Mouse (Mus musculus) liver, embryonic 11.5 days (tissue): ENCODE measurements around the gene Ssh3. TPM values are rescaled to one million over a fixed set of nuclear protein-coding genes. Genes with fewer than 3 reads are reported as not detected.
A peak's percentile ranks its signal among the peaks of the same experiment; 100 is the strongest.

Experiments used
- ATAC-seq: fragments of 200-750 bp; cut with Nextera tagmentation; replicated peaks from 2 replicates; pipeline ENCODE4 v1.8.0; 2017; ENCODE audit warnings: moderate number of reproducible peaks, mild to moderate bottlenecking, moderate TSS enrichment, moderate library complexity; ENCODE audit not compliant: low FRiP score
- DNase-seq: peaks from one replicate; pipeline ENCODE4 v3.0.0-alpha.2; 2017; ENCODE audit warnings: low spot score
- H3K27ac ChIP-seq: fragments of 300-500 bp; sonication (generic); 2 replicates; pipeline ENCODE4 v1.5.1; 2014; ENCODE audit warnings: mild to moderate bottlenecking, low read depth, low read length, control low read depth
- H3K27me3 ChIP-seq: fragments of 300-500 bp; sonication (generic); replicated peaks from 2 replicates; pipeline ENCODE4 v1.6.1; 2014; ENCODE audit warnings: low read length, mixed read lengths; ENCODE audit not compliant: control insufficient read depth, insufficient read depth
- H3K36me3 ChIP-seq: fragments of 300-500 bp; sonication (generic); 2 replicates; pipeline ENCODE4 v1.6.1; 2014; ENCODE audit warnings: mild to moderate bottlenecking, low read length, moderate library complexity, mixed read lengths; ENCODE audit not compliant: control insufficient read depth, insufficient read depth
- H3K4me1 ChIP-seq: fragments of 300-500 bp; sonication (generic); replicated peaks from 2 replicates; pipeline ENCODE4 v1.6.1; 2014; ENCODE audit warnings: low read length, mixed read lengths; ENCODE audit not compliant: control insufficient read depth, insufficient read depth
- H3K4me2 ChIP-seq: fragments of 300-500 bp; sonication (generic); 2 replicates; pipeline ENCODE4 v1.6.1; 2014; ENCODE audit warnings: mild to moderate bottlenecking, control low read depth, moderate library complexity
- H3K4me3 ChIP-seq: fragments of 300-500 bp; sonication (generic); 2 replicates; pipeline ENCODE4 v1.5.1; 2014; ENCODE audit warnings: low read depth, low read length, control low read depth
- H3K9ac ChIP-seq: fragments of 300-500 bp; sonication (generic); 2 replicates; pipeline ENCODE4 v1.6.1; 2014; ENCODE audit warnings: low read depth, low read length, control low read depth
- H3K9me3 ChIP-seq: fragments of 300-500 bp; sonication (generic); 2 replicates; pipeline ENCODE4 v1.6.1; 2016; ENCODE audit warnings: low read length, inconsistent platforms, mixed read lengths; ENCODE audit not compliant: control insufficient read depth
- WGBS: fragments of 180-500 bp; shearing (Covaris S2); extraction: QIAGEN DNeasy Blood & Tissue Kit; methylation state at CpG from one replicate; pipeline ENCODE4 v1.1.7; 2014; 5-methylcytosine and 5-hydroxymethylcytosine counted together
- polyA plus RNA-seq: library from polyadenylated mRNA; unstranded; fragments of >200 nt; fragmentation: Nextera tagmentation; extraction: Ambion mirVana; gene quantifications from 2 replicates; pipeline ENCODE4 v1.2.1, GENCODE M21; 2014

Gene Ssh3
- polyA plus RNA-seq, 1 experiment from 2014 or later, result 3.3 TPM

DNA sequence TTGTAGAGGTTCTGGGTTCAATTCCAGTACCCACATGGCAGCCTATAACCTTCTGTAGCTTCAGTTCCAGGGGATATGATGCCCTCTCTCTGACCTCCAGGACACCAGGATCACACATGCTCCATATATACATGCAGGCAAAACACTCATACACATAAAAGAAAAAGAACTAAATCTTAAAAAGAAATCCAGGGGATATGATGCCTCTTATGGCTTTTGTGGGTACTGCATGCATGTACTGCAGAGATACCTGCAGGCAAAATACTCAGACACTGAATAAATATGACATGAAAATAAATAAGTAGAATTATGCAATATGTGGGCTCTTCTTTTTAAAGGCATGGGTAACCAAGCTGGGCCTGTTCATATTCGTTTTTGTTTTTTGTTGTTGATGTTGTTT, 22.0 kb downstream of the Ssh3 start:
- 29% methylated on average over 1 of the region's 1 CpGs for WGBS

DNA sequence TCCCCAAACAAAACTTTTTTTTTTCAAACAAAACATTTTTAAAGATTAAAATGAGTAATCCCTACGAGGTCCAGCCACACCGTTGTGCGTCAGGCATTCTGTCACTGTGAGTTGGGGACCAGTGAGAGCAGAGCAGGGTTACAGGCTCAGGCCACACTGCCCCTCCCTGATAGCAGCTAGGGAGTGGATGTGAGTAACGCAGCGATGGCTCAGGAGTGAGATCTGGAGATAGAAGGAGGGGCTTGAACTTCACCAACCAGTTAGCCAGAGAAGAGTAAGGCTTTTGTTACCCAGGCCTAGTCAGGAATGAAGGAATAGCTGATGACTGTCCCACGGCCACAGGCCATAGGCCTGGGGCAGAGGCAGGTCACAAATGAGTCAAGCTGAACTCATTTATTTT, 24.2 kb downstream of the Ssh3 start:
- Histone ChIP-seq H3K4me2 (no peak overlapping the region), H3K9me3 (no peaks in the 10 kb centered on the region), H3K27ac (no peak overlapping the region), H3K9ac (no peak overlapping the region), H3K27me3 (no peaks in the 10 kb centered on the region), H3K4me3 (no peak overlapping the region), H3K4me1 (no peaks in the 10 kb centered on the region), H3K36me3 (no peaks in the 10 kb centered on the region)
- ATAC-seq, result no peak
- DNase-seq, result no peak
- WGBS, result 77% methylated on average over 6 of the region's 6 CpGs

More for the DNA sequence above, 22.0 kb downstream of the Ssh3 start:
- H3K4me3 ChIP-seq, result no peak overlapping the region
- H3K27me3 ChIP-seq, result no peaks in the 10 kb centered on the region
- no peak for DNase-seq
- H3K9me3 ChIP-seq, result no peaks in the 10 kb centered on the region
- no peaks in the 10 kb centered on the region for H3K36me3 ChIP-seq
- H3K27ac ChIP-seq, result no peak overlapping the region
- no peak overlapping the region for H3K4me2 ChIP-seq
- H3K4me1 ChIP-seq, result no peaks in the 10 kb centered on the region
- H3K9ac ChIP-seq, result no peak overlapping the region
- ATAC-seq, result no peak

DNA sequence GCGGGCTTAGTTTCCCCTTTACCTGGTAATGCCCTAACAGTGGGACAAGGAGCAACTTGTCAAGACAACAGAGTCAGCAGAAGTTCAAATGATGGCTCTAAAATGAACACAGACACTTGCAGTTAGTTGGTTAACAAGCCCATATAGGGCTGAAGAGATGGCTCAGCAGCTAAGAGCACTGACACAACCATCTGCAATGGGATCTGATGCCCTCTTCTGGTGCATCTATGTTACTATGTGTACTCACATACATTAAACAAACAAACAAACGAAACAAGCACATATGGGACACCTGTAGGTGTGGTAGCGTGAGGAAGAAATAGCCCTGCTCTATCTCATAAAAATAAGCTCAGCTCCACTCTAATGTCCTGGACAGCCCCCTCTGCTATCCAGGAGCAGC, 26.6 kb downstream of the Ssh3 start:
- Histone ChIP-seq H3K27ac (no peak overlapping the region), H3K9ac (no peak overlapping the region), H3K27me3 (no peaks in the 10 kb centered on the region), H3K4me2 (no peak overlapping the region), H3K4me3 (no peak overlapping the region), H3K9me3 (no peaks in the 10 kb centered on the region), H3K4me1 (no peaks in the 10 kb centered on the region), H3K36me3 (no peaks in the 10 kb centered on the region)
- no peak for ATAC-seq
- no peak for DNase-seq
- WGBS, result 63% methylated on average over 3 of the region's 3 CpGs

DNA sequence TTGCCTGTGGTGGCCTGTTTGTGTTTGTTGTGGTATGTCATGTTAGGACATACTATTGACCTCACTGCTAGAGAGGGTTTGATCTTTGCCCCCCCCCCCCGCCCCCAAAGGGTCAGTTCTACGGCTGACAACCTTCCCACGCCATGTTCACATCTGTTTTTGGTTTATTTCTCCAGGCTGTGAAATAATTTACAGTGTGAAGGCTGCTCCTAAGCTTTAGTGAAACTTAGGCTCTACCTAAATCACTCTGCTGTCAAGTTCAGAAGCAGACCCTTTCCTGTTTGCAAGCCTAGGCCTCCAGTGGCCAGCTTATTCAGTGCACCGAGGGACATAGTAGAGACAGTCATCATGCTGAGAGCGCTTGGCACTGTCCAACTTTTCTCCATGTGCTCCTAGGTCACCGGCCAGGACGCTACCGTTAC, 28.7 kb downstream of the Ssh3 start:
- Histone ChIP-seq H3K36me3 (no peaks in the 10 kb centered on the region), H3K4me2 (no peak overlapping the region), H3K4me1 (no peaks in the 10 kb centered on the region), H3K27ac (no peak overlapping the region), H3K9ac (no peak overlapping the region), H3K9me3 (no peaks in the 10 kb centered on the region), H3K4me3 (no peak overlapping the region), H3K27me3 (no peaks in the 10 kb centered on the region)
- 53% methylated on average over 8 of the region's 8 CpGs for WGBS
- DNase-seq (no peak), ATAC-seq (no peak)

DNA sequence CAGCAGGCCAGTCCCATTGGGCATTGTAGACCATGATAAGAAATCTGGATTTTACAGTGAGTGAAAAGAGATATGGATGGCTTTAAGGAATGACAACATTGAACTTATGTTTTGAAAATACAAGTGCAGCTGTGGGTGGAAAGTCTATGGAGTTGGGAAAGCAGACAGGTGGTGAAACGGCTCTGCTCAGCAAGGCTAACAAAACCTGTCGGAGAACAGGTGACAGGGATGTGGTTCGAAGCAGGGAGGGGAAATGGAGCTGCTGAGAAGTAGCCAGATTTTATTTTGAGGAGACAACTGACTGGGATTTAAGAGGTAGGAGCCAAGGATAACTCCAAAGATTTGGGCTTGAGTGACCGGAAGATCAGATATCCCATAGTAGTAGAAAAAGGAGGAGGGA, 34.4 kb downstream of the Ssh3 start:
- Histone ChIP-seq H3K9ac (no peak overlapping the region), H3K4me1 (peaks cover 4% of the 10 kb centered on the region), H3K27ac (no peak overlapping the region), H3K4me2 (no peak overlapping the region), H3K27me3 (no peaks in the 10 kb centered on the region), H3K4me3 (no peak overlapping the region), H3K9me3 (no peaks in the 10 kb centered on the region), H3K36me3 (no peaks in the 10 kb centered on the region)
- ATAC-seq (no peak), DNase-seq (no peak)
- 71% methylated on average over 4 of the region's 4 CpGs for WGBS

DNA sequence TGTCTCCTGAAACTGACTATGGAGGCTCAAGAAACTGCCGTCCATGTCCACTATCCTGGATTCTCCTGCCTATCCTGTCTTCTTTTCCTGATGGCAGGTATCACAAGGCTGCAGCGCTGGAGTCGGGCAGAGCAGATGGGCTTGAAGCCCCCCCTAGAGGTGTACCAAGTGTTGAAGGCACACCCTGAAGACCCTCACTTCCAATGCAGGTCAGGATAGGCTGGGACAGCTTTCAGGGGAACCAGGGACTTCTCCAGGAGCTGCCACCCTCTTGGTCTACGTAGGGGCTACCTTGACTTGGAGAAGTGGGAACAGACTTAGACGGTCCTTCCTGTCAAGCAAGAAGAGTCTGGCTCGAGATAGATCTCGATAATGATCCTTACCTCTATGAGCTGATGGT, 36.3 kb downstream of the Ssh3 start:
- WGBS, result 72% methylated on average over 7 of the region's 7 CpGs

DNA sequence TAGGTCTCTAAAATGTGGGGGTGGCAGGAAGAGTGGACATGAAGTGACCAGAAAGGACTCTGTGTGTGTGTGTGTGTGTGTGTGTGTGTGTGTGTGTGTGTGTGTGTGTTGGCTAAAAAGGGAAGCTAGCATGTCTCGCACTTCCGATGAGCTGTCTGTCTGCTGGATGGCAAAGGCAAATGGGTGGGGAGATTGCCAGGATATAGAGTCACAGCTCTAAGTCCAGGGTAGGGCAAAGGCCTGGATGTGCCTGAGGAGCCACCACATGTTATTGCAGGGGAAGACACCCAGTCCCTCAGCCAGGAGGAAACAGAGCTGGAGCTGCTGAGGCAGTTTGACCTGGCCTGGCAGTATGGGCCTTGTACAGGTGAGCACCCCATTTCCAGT, 36.8 kb downstream of the Ssh3 start:
- Histone ChIP-seq H3K9ac (peak overlapping the region; percentile 58; the same call in 1 of the 2 replicates), H3K27me3 (no peaks in the 10 kb centered on the region), H3K36me3 (no peaks in the 10 kb centered on the region), H3K9me3 (no peaks in the 10 kb centered on the region), H3K4me3 (peak overlapping the region; percentile 64), H3K4me1 (peaks cover 4% of the 10 kb centered on the region), H3K4me2 (peak overlapping the region; percentile 66), H3K27ac (peak overlapping the region; percentile 72)
- 0 out of 2 replicates have a peak, but pooled peaks have one; percentile 9 for ATAC-seq
- no peak for DNase-seq
- 13% methylated on average over 2 of the region's 2 CpGs for WGBS

More for the DNA sequence above, 36.3 kb downstream of the Ssh3 start:
- Histone ChIP-seq H3K4me1 (peaks cover 4% of the 10 kb centered on the region), H3K9ac (no peak overlapping the region), H3K4me3 (peak overlapping the region; percentile 64; the same call in 1 of the 2 replicates), H3K27me3 (no peaks in the 10 kb centered on the region), H3K9me3 (no peaks in the 10 kb centered on the region), H3K4me2 (peak overlapping the region; percentile 66), H3K36me3 (no peaks in the 10 kb centered on the region), H3K27ac (no peak overlapping the region)
- DNase-seq, result no peak
- no peak for ATAC-seq

DNA sequence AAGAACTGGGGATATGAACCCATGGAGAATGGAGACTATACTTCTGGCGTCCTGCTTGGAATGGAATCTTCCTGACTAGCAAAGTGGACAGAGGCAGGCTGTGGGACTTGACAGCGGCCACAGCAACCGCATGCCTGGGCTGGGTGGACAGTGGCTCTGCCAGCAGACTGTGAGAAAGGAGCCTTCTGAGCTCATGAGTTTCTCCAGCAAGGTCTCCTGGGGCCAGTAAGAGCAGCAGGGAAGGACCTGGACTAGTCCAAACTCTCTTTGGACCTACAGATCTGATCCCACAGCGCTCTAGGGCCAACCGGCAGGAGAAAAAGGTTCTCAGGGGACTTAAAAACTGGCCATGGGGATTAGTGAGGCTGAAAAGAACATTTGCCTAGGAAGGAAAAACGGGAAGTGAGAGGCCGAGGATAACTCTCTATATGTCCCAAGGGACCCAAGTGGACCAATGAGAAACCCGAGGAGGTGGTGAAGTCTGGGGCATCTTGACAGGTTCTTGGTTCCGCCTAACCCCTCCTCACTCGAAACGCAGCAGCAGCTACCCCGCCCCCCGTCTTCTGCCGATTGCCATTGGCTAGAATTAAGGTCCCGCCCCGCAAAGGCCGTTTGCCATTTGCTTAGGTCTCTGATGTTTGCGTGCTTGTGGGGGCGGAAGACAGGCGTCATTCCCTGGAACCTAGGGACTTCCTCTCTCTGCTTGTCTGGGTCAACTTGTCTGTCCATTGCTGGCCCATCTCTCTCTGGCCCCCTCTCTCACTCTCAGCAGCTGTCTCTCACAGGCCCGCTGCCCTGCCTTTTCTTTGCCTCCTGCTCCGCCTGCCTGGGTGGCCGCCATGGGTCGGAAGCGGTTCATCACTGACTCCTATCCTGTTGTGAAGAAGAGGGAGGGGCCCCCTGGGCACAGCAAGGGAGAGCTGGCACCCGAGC, 37.5 kb downstream of the Ssh3 start, which contains the start of gene Pold4:
TSS of gene Pold4 (plus strand) at position 647 of the 933 bp plus-strand sequence.
- peak; percentile 93 for ATAC-seq
- no peaks in the 10 kb centered on the region for H3K36me3 ChIP-seq
- no peaks in the 10 kb centered on the region for H3K9me3 ChIP-seq
- peak; percentile 91 for DNase-seq
- H3K27me3 ChIP-seq, result peaks cover 3% of the 10 kb centered on the region; the same call in 1 of the 2 replicates
- peak within 1 kb of the TSS; percentile 64 for H3K4me3 ChIP-seq
- H3K4me2 ChIP-seq, result peak within 1 kb of the TSS; percentile 66
- peak within 1 kb of the TSS; percentile 72 for H3K27ac ChIP-seq
- H3K4me1 ChIP-seq, result peaks cover 4% of the 10 kb centered on the region
- 13% methylated on average over 26 of the region's 26 CpGs for WGBS
- peak within 1 kb of the TSS; percentile 58 for H3K9ac ChIP-seq

DNA sequence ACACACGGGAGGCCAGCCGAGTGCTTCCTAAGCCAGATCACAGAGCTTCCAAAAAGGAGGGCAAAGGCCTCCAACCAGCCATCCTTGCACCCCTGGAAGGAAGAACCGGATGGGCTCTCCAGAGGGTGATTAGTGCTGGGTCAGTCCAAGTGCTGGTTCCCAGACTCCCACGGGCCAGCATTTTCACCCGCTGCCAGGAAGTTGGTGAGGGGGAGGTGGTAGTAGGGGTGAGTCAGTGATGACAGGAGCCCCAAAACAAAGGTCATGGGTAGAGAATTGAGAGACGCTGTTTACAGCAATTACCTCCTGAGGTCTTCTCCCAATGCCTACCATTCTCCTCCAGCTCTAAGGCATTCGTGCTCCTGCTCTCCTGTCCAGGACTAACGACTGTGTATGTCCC, 38.6 kb downstream of the Ssh3 start:
- H3K9ac ChIP-seq, result no peak overlapping the region
- WGBS, result 71% methylated on average over 8 of the region's 8 CpGs
- peaks cover 4% of the 10 kb centered on the region for H3K4me1 ChIP-seq

More for the DNA sequence above, 38.6 kb downstream of the Ssh3 start:
- Histone ChIP-seq H3K9me3 (no peaks in the 10 kb centered on the region), H3K4me2 (no peak overlapping the region), H3K36me3 (no peaks in the 10 kb centered on the region), H3K4me3 (no peak overlapping the region), H3K27ac (no peak overlapping the region), H3K27me3 (peaks cover 3% of the 10 kb centered on the region; the same call in 1 of the 2 replicates)
- ATAC-seq (no peak), DNase-seq (no peak)
